Mouse (Mus musculus) stomach, embryonic 15.5 days (tissue): ENCODE measurements around the gene Gm15130. TPM values are rescaled to one million over a fixed set of nuclear protein-coding genes. Genes with fewer than 3 reads are reported as not detected.

Experiments used
- ATAC-seq: fragments of 200-750 bp; cut with Nextera tagmentation; 2 replicates; pipeline ENCODE4 v1.8.0; 2017; ENCODE audit warnings: low read depth, moderate number of reproducible peaks, moderate TSS enrichment; ENCODE audit not compliant: insufficient read depth, low FRiP score
- H3K27ac ChIP-seq: fragments of 300-500 bp; sonication (generic); 2 replicates; pipeline ENCODE4 v1.5.1; 2015; ENCODE audit warnings: mild to moderate bottlenecking, inconsistent platforms
- H3K27me3 ChIP-seq: fragments of 300-500 bp; sonication (generic); replicated peaks from 2 replicates; pipeline ENCODE4 v1.6.1; 2015; ENCODE audit warnings: inconsistent platforms
- H3K36me3 ChIP-seq: fragments of 300-500 bp; sonication (generic); 2 replicates; pipeline ENCODE4 v1.6.1; 2015; ENCODE audit warnings: inconsistent platforms
- H3K4me1 ChIP-seq: fragments of 300-500 bp; sonication (generic); 2 replicates; pipeline ENCODE4 v1.6.1; 2015; ENCODE audit warnings: inconsistent platforms
- H3K4me2 ChIP-seq: fragments of 300-500 bp; sonication (generic); 2 replicates; pipeline ENCODE4 v1.6.1; 2015; ENCODE audit warnings: mild to moderate bottlenecking, inconsistent platforms
- H3K4me3 ChIP-seq: fragments of 300-500 bp; sonication (generic); replicated peaks from 2 replicates; pipeline ENCODE4 v1.5.1; 2015; ENCODE audit warnings: inconsistent platforms
- H3K9ac ChIP-seq: fragments of 300-500 bp; sonication (generic); 2 replicates; pipeline ENCODE4 v1.6.1; 2015; ENCODE audit warnings: inconsistent platforms
- H3K9me3 ChIP-seq: fragments of 300-500 bp; sonication (generic); 2 replicates; pipeline ENCODE4 v1.6.1; 2016; ENCODE audit warnings: inconsistent platforms
- WGBS: fragments of 180-500 bp; shearing (Covaris S2); methylation state at CpG from one replicate; pipeline ENCODE4 v1.1.7; 2015; 5-methylcytosine and 5-hydroxymethylcytosine counted together
- polyA plus RNA-seq: library from polyadenylated mRNA; unstranded; fragments of >200 nt; fragmentation: Nextera tagmentation; extraction: Ambion mirVana; gene quantifications from 2 replicates; pipeline ENCODE4 v1.2.1, GENCODE M21; 2015

Gene Gm15130
- not detected in 2 replicates for polyA plus RNA-seq

DNA sequence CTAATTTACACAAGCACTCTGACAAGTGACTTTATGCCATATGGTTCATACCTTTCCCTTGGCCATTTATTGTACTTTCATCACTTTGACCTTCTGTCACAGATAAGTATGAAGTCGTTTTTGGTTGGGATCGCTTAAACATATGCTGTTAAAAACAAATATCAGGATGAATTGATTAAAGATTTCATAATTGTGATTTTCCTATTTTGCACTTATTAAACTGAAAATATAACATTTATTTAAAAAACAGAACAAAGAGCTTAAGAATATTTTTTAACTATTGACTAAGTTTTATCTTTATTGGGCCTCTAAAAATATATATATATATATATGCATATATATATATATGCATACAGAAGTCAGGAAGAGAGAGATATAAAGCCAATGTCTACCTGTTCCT lies at the start of gene Gm15130:
Gene Gm15130 (minus strand): TSS at position 101 of the 400 bp plus-strand sequence.
- Histone ChIP-seq H3K4me3 (no peak within 1 kb of the TSS), H3K36me3 (no peaks in the 10 kb centered on the region), H3K27me3 (no peaks in the 10 kb centered on the region), H3K27ac (no peak within 1 kb of the TSS), H3K4me1 (no peaks in the 10 kb centered on the region), H3K9me3 (no peaks in the 10 kb centered on the region), H3K9ac (no peak within 1 kb of the TSS), H3K4me2 (no peak within 1 kb of the TSS)
- WGBS: 65% methylated on average over 2 of the region's 2 CpGs
- ATAC-seq: no peak

DNA sequence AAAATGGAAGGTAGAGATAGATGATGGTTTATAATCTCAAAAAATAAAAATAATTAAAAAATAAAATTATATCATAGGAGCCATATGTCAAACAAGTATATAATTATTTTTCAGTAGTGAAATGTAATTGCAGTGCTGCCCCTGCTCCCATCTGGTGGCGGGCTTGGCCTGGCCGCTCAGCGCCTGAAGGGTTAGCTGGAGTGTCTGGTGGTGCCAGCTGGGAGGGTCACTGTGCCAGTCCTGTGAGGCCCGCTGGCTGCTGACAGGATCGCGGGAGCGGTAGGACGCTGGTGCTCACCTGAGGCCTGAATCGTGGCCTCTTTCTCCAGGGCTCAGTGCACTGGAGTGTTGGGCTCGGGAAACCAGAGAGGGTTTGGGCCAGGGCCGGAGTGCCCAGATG lies 29.3 kb upstream of the Gm15130 start:
- WGBS: 90% methylated on average over 11 of the region's 11 CpGs
- H3K36me3 ChIP-seq: no peaks in the 10 kb centered on the region
- no peaks in the 10 kb centered on the region for H3K27me3 ChIP-seq
- no peaks in the 10 kb centered on the region for H3K9me3 ChIP-seq
- H3K9ac ChIP-seq: no peak overlapping the region
- no peak for ATAC-seq
- H3K27ac ChIP-seq: no peak overlapping the region
- no peak overlapping the region for H3K4me2 ChIP-seq
- H3K4me3 ChIP-seq: no peak overlapping the region
- no peaks in the 10 kb centered on the region for H3K4me1 ChIP-seq

DNA sequence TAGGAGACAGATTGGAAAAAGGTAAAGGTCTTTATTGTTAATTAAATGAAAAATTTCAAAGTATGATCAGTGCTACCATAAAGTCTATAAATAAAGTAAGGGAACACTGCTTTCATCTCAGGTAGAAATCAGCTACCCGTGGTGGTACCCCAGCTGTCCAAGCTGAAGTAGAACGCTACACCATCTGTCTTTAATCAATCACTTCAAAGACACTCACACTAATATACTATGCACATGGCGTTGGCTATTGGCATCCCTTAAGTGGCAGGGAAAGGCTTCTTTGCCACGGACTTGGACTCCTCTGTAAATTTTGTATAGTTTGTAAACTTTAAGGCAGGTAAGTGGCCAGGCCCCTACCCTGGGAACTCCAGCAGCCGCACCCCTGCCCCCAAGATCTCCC lies 17.0 kb downstream of the Gm15130 start:
- H3K4me1 ChIP-seq: no peaks in the 10 kb centered on the region
- WGBS: 64% methylated on average over 5 of the region's 5 CpGs
- no peak for ATAC-seq
- no peak overlapping the region for H3K9ac ChIP-seq
- H3K4me2 ChIP-seq: no peak overlapping the region
- H3K36me3 ChIP-seq: no peaks in the 10 kb centered on the region
- no peaks in the 10 kb centered on the region for H3K9me3 ChIP-seq
- no peaks in the 10 kb centered on the region for H3K27me3 ChIP-seq
- H3K4me3 ChIP-seq: no peak overlapping the region
- H3K27ac ChIP-seq: no peak overlapping the region

DNA sequence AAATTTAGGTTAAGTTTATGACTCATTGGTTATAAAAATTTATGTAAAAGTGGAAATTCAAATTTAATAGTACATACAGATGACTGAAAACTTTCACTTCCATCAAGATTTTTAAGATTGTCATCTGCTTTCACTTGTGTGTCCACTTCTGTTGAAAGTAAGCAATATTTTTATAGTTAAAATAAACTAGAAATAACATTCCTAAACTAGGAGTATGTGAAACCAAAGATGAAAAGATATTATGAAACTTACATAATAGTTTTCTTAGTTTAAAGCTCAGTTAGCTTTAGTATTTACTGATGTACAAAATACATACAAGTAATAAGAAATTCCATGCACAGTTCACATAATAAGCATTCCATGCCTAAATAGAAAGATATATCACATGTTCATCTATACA lies 46.9 kb downstream of the Gm15130 start, which contains the start of gene Gm13941:
Gene Gm13941 (minus strand): TSS at position 101 of the 400 bp plus-strand sequence.
- no peak for ATAC-seq
- H3K4me3 ChIP-seq: no peak within 1 kb of the TSS
- H3K27me3 ChIP-seq: no peaks in the 10 kb centered on the region
- no peak within 1 kb of the TSS for H3K9ac ChIP-seq
- H3K4me2 ChIP-seq: no peak within 1 kb of the TSS
- no peaks in the 10 kb centered on the region for H3K4me1 ChIP-seq
- no peaks in the 10 kb centered on the region for H3K36me3 ChIP-seq
- H3K27ac ChIP-seq: no peak within 1 kb of the TSS
- no peaks in the 10 kb centered on the region for H3K9me3 ChIP-seq

Other genes with a start within 250 kb of the Gm15130 start
- gene Ano3, start 202.0 kb downstream of the Gm15130 start, polyA plus RNA-seq: 0.12 and 0.22 TPM in 2 replicates
- not detected in 2 replicates for gene Gm13941, start 47.0 kb downstream of the Gm15130 start, polyA plus RNA-seq
- gene 4930430A15Rik, start 76.7 kb upstream of the Gm15130 start, polyA plus RNA-seq: not detected in 2 replicates
- not detected in 2 replicates for gene Olfr1275, start 82.3 kb upstream of the Gm15130 start, polyA plus RNA-seq
- gene Olfr1276, start 101.6 kb upstream of the Gm15130 start, polyA plus RNA-seq: not detected in 2 replicates
- gene Olfr1277, start 121.2 kb upstream of the Gm15130 start, polyA plus RNA-seq: not detected in 2 replicates
- gene Olfr1278, start 137.2 kb upstream of the Gm15130 start, polyA plus RNA-seq: not detected in 2 replicates
- not detected in 2 replicates for gene Olfr1279, start 147.7 kb upstream of the Gm15130 start, polyA plus RNA-seq
- gene Olfr1280, start 161.1 kb upstream of the Gm15130 start, polyA plus RNA-seq: not detected in 2 replicates
- not detected in 2 replicates for gene Olfr1281, start 173.6 kb upstream of the Gm15130 start, polyA plus RNA-seq
- gene Olfr1282, start 183.1 kb upstream of the Gm15130 start, polyA plus RNA-seq: not detected in 2 replicates
- not detected in 2 replicates for gene Olfr1283, start 213.9 kb upstream of the Gm15130 start, polyA plus RNA-seq
- gene Olfr1284, start 222.6 kb upstream of the Gm15130 start, polyA plus RNA-seq: not detected in 2 replicates